Mouse (Mus musculus): ENCODE measurements around the gene 4930442H23Rik.

Gene 4930442H23Rik

GRCm38 (mm10) chr10:81145778-81146177, 37.9 kb downstream of the 4930442H23Rik start:
- DNase-seq (ENCODE audit: low read depth, low spot score): no peak

GRCm38 (mm10) chr10:81145307-81145706, 38.3 kb downstream of the 4930442H23Rik start:
- DNase-seq (ENCODE audit: low read depth, low spot score): no peak

GRCm38 (mm10) chr10:81144667-81145066, 39.0 kb downstream of the 4930442H23Rik start:
- DNase-seq (ENCODE audit: low read depth, low spot score): no peak

GRCm38 (mm10) chr10:81143845-81144437, 39.7 kb downstream of the 4930442H23Rik start:
- DNase-seq (ENCODE audit: low read depth, low spot score): no peak

GRCm38 (mm10) chr10:81143157-81143633, 40.5 kb downstream of the 4930442H23Rik start:
- DNase-seq (ENCODE audit: low read depth, low spot score): no peak

GRCm38 (mm10) chr10:81142551-81142981, 41.1 kb downstream of the 4930442H23Rik start:
- no peak for DNase-seq (ENCODE audit: low read depth, low spot score)

- no peak for DNase-seq (ENCODE audit: low read depth, low spot score)
These were observed 42.0 kb downstream of the 4930442H23Rik start for GRCm38 (mm10) chr10:81141455-81142210.

GRCm38 (mm10) chr10:81140717-81141454, 42.8 kb downstream of the 4930442H23Rik start:
- DNase-seq (ENCODE audit: low read depth, low spot score): no peak

- no peak for DNase-seq (ENCODE audit: low read depth, low spot score)
These were observed 43.6 kb downstream of the 4930442H23Rik start for GRCm38 (mm10) chr10:81140005-81140404.

GRCm38 (mm10) chr10:81139529-81139846, 44.2 kb downstream of the 4930442H23Rik start:
- DNase-seq (ENCODE audit: low read depth, low spot score): no peak

- DNase-seq (ENCODE audit: low read depth, low spot score): no peak
These were observed 44.7 kb downstream of the 4930442H23Rik start for GRCm38 (mm10) chr10:81138821-81139528.

- DNase-seq (ENCODE audit: low read depth, low spot score): no peak
These were observed 45.4 kb downstream of the 4930442H23Rik start for GRCm38 (mm10) chr10:81138131-81138782.

- DNase-seq (ENCODE audit: low read depth, low spot score): peak; percentile 98
These were observed 46.2 kb downstream of the 4930442H23Rik start for GRCm38 (mm10) chr10:81137252-81138130.

- no peak for DNase-seq (ENCODE audit: low read depth, low spot score)
These were observed 46.9 kb downstream of the 4930442H23Rik start for GRCm38 (mm10) chr10:81136706-81137231.

GRCm38 (mm10) chr10:81135831-81136705, 47.6 kb downstream of the 4930442H23Rik start:
- no peak for DNase-seq (ENCODE audit: low read depth, low spot score)

- no peak for DNase-seq (ENCODE audit: low read depth, low spot score)
These were observed 48.5 kb downstream of the 4930442H23Rik start, which contains the start of gene Zbtb7a for GRCm38 (mm10) chr10:81134966-81135681. TSS of gene Zbtb7a (plus strand) at chr10:81135220.

- no peak for DNase-seq (ENCODE audit: low read depth, low spot score)
These were observed 49.5 kb downstream of the 4930442H23Rik start for GRCm38 (mm10) chr10:81134181-81134587.

Data from brain, embryonic 18.5 days (tissue).